Mouse (Mus musculus): ENCODE results near the gene Acsl1.

Acsl1 gene

GRCm38 (mm10) chr8:46546431-46547176 is 75.8 kb downstream of the Acsl1 start:
- no peak for TF ChIP-seq CTCF (conservative IDR thresholded peaks at IDR 0.05; ENCODE audit: low read length)
- no peak for TF ChIP-seq NANOG (IDR thresholded peaks at IDR 0.05; ENCODE audit: borderline replicate concordance, low read length)
- no peak for TF ChIP-seq POU5F1 (IDR thresholded peaks at IDR 0.05; ENCODE audit: borderline replicate concordance, low read length)

GRCm38 (mm10) chr8:46547245-46547644 is 76.4 kb downstream of the Acsl1 start:
- H3K36me3 ChIP-seq (ENCODE audit: insufficient read depth, low read length), result no peaks in the 10 kb centered on the region

More at GRCm38 (mm10) chr8:46546431-46547176, 75.8 kb downstream of the Acsl1 start:
- Histone ChIP-seq H3K36me3 (ENCODE audit: insufficient read depth, low read length) (no peaks in the 10 kb centered on the region), H3K27me3 (ENCODE audit: insufficient read depth, low read length) (no peaks in the 10 kb centered on the region), H3K4me1 (replicated peaks; ENCODE audit: low read depth, low read length) (peaks cover 42% of the 10 kb centered on the region), H3K4me3 (replicated peaks; ENCODE audit: low read length) (no peak overlapping the region), H3K9me3 (ENCODE audit: low read length) (no peaks in the 10 kb centered on the region)

GRCm38 (mm10) chr8:46550058-46550457 is 79.2 kb downstream of the Acsl1 start:
- TF ChIP-seq CTCF (conservative IDR thresholded peaks at IDR 0.05; ENCODE audit: low read length) (no peak), NANOG (IDR thresholded peaks at IDR 0.05; ENCODE audit: borderline replicate concordance, low read length) (no peak)
- Histone ChIP-seq H3K4me1 (replicated peaks; ENCODE audit: low read depth, low read length) (peaks cover 37% of the 10 kb centered on the region), H3K9me3 (ENCODE audit: low read length) (no peaks in the 10 kb centered on the region), H3K4me3 (replicated peaks; ENCODE audit: low read length) (no peak overlapping the region), H3K36me3 (ENCODE audit: insufficient read depth, low read length) (peaks cover 5% of the 10 kb centered on the region), H3K27me3 (ENCODE audit: insufficient read depth, low read length) (no peaks in the 10 kb centered on the region)

More at GRCm38 (mm10) chr8:46547245-46547644, 76.4 kb downstream of the Acsl1 start:
- no peak overlapping the region for H3K4me3 ChIP-seq (replicated peaks; ENCODE audit: low read length)
- no peaks in the 10 kb centered on the region for H3K9me3 ChIP-seq (ENCODE audit: low read length)
- no peaks in the 10 kb centered on the region for H3K27me3 ChIP-seq (ENCODE audit: insufficient read depth, low read length)
- H3K4me1 ChIP-seq (replicated peaks; ENCODE audit: low read depth, low read length), result peaks cover 42% of the 10 kb centered on the region
- peak; percentile 73 for TF ChIP-seq CTCF (conservative IDR thresholded peaks at IDR 0.05; ENCODE audit: low read length)
- TF ChIP-seq NANOG (IDR thresholded peaks at IDR 0.05; ENCODE audit: borderline replicate concordance, low read length), result no peak
- TF ChIP-seq POU5F1 (IDR thresholded peaks at IDR 0.05; ENCODE audit: borderline replicate concordance, low read length), result no peak

DNA sequence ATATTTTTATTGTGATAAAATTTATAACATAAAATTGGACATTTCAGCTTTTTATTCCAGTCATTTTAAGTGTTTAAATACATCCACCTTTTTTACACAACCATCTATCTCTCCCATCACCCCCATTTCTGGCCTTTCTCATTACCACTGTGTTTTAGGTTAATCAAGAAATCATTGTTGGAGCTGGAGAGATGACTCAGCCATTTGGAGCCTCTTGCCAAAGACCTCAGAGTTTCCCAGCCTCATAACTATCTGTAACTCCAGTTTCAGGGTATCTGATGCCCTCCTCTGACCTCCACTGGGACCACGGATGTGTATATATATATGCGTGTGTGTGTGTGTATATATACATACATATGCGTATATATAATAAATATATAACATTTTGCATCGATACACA is 80.2 kb downstream of the Acsl1 start:
- H3K9me3 ChIP-seq (ENCODE audit: low read length), result no peaks in the 10 kb centered on the region
- H3K36me3 ChIP-seq (ENCODE audit: insufficient read depth, low read length), result peaks cover 14% of the 10 kb centered on the region
- no peaks in the 10 kb centered on the region for H3K27me3 ChIP-seq (ENCODE audit: insufficient read depth, low read length)
- H3K4me3 ChIP-seq (replicated peaks; ENCODE audit: low read length), result peak overlapping the region; percentile 96
- peaks cover 29% of the 10 kb centered on the region for H3K4me1 ChIP-seq (replicated peaks; ENCODE audit: low read depth, low read length)
- TF ChIP-seq CTCF (conservative IDR thresholded peaks at IDR 0.05; ENCODE audit: low read length) (no peak), POU5F1 (IDR thresholded peaks at IDR 0.05; ENCODE audit: borderline replicate concordance, low read length) (no peak), NANOG (IDR thresholded peaks at IDR 0.05; ENCODE audit: borderline replicate concordance, low read length) (no peak)

GRCm38 (mm10) chr8:46551615-46552440 is 81.0 kb downstream of the Acsl1 start, which contains the start of gene Cenpu:
TSS of gene Cenpu (plus strand) at chr8:46552028.
- peaks cover 22% of the 10 kb centered on the region for H3K36me3 ChIP-seq (ENCODE audit: insufficient read depth, low read length)
- TF ChIP-seq NANOG (IDR thresholded peaks at IDR 0.05; ENCODE audit: borderline replicate concordance, low read length) (no peak), POU5F1 (IDR thresholded peaks at IDR 0.05; ENCODE audit: borderline replicate concordance, low read length) (no peak), CTCF (conservative IDR thresholded peaks at IDR 0.05; ENCODE audit: low read length) (no peak)
- no peaks in the 10 kb centered on the region for H3K27me3 ChIP-seq (ENCODE audit: insufficient read depth, low read length)
- H3K9me3 ChIP-seq (ENCODE audit: low read length), result no peaks in the 10 kb centered on the region
- H3K4me1 ChIP-seq (replicated peaks; ENCODE audit: low read depth, low read length), result peaks cover 21% of the 10 kb centered on the region
- H3K4me3 ChIP-seq (replicated peaks; ENCODE audit: low read length), result peak within 1 kb of the TSS; percentile 96

DNA sequence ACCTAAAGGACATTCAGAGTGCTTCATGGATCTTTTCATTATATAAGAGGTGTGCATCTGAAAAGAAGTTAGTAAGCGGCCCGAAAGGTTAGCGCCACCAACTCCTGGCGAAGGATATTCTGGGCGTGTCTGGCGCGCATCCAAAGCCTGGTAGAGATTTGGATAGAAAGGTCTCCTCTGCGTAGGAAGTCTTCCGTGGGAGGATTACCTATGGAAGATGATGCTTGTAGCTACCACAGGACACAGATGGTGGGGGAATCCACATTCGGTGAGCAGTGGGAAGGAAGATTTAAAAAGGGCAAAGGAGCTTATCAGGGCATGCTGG is 81.6 kb downstream of the Acsl1 start:
- TF ChIP-seq NANOG (IDR thresholded peaks at IDR 0.05; ENCODE audit: borderline replicate concordance, low read length), result no peak
- TF ChIP-seq POU5F1 (IDR thresholded peaks at IDR 0.05; ENCODE audit: borderline replicate concordance, low read length), result no peak
- no peak for TF ChIP-seq CTCF (conservative IDR thresholded peaks at IDR 0.05; ENCODE audit: low read length)
- H3K4me1 ChIP-seq (replicated peaks; ENCODE audit: low read depth, low read length), result peaks cover 22% of the 10 kb centered on the region
- peaks cover 27% of the 10 kb centered on the region for H3K36me3 ChIP-seq (ENCODE audit: insufficient read depth, low read length)
- no peaks in the 10 kb centered on the region for H3K9me3 ChIP-seq (ENCODE audit: low read length)
- H3K4me3 ChIP-seq (replicated peaks; ENCODE audit: low read length), result peak overlapping the region; percentile 96
- no peaks in the 10 kb centered on the region for H3K27me3 ChIP-seq (ENCODE audit: insufficient read depth, low read length)

- Histone ChIP-seq H3K9me3 (ENCODE audit: low read length) (no peaks in the 10 kb centered on the region), H3K36me3 (ENCODE audit: insufficient read depth, low read length) (peaks cover 92% of the 10 kb centered on the region), H3K4me1 (replicated peaks; ENCODE audit: low read depth, low read length) (peaks cover 14% of the 10 kb centered on the region), H3K4me3 (replicated peaks; ENCODE audit: low read length) (no peak overlapping the region), H3K27me3 (ENCODE audit: insufficient read depth, low read length) (no peaks in the 10 kb centered on the region)
- peak; percentile 72 for TF ChIP-seq CTCF (conservative IDR thresholded peaks at IDR 0.05; ENCODE audit: low read length)
- no peak for TF ChIP-seq POU5F1 (IDR thresholded peaks at IDR 0.05; ENCODE audit: borderline replicate concordance, low read length)
- no peak for TF ChIP-seq NANOG (IDR thresholded peaks at IDR 0.05; ENCODE audit: borderline replicate concordance, low read length)
Observed at GRCm38 (mm10) chr8:46559428-46559827, 88.6 kb downstream of the Acsl1 start.

GRCm38 (mm10) chr8:46562333-46562732 is 91.5 kb downstream of the Acsl1 start:
- H3K36me3 ChIP-seq (ENCODE audit: insufficient read depth, low read length), result peaks cover 94% of the 10 kb centered on the region
- H3K4me1 ChIP-seq (replicated peaks; ENCODE audit: low read depth, low read length), result peaks cover 14% of the 10 kb centered on the region
- no peaks in the 10 kb centered on the region for H3K27me3 ChIP-seq (ENCODE audit: insufficient read depth, low read length)
- no peak for TF ChIP-seq CTCF (conservative IDR thresholded peaks at IDR 0.05; ENCODE audit: low read length)
- no peak for TF ChIP-seq POU5F1 (IDR thresholded peaks at IDR 0.05; ENCODE audit: borderline replicate concordance, low read length)
- no peak for TF ChIP-seq NANOG (IDR thresholded peaks at IDR 0.05; ENCODE audit: borderline replicate concordance, low read length)
- H3K9me3 ChIP-seq (ENCODE audit: low read length), result no peaks in the 10 kb centered on the region
- H3K4me3 ChIP-seq (replicated peaks; ENCODE audit: low read length), result no peak overlapping the region

Measured in E14TG2a.4 (cell line).